Mouse (Mus musculus): ENCODE data around the gene Lbhd2. TPM values are rescaled to one million over a fixed set of nuclear protein-coding genes. Genes with fewer than 3 reads are reported as not detected.

Gene Lbhd2
- polyA plus RNA-seq, 1 experiment from 2014 or later, result not detected

DNA sequence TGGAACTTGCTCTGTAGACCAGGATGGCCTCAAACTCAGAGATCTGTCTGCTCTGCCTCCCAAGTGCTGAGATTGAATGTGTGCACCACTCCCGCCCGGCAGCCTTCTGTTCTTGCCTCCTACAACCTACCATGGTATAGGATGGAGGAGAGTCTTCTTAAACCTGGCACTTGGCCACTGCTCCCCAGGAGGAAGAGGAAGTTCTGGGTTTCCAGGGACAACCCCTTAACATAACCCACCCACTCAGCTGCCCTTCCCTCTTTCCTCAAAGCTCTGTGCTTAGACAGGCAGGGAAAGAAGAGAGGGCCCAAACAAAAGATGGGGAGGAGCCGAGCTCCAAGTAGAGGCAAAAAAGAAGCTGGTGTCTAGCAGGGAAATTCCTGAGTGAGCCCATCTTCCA, 34.9 kb downstream of the Lbhd2 start:
- Histone ChIP-seq H3K4me2 (ENCODE audit: low read depth, low read length, severe bottlenecking) (no peak overlapping the region), H3K27ac (ENCODE audit: low read depth, low read length) (no peak overlapping the region), H3K4me3 (ENCODE audit: low read depth, low read length) (no peak overlapping the region), H3K9ac (ENCODE audit: low read length) (no peak overlapping the region), H3K9me3 (ENCODE audit: control insufficient read depth, low read length) (no peaks in the 10 kb centered on the region), H3K27me3 (ENCODE audit: control insufficient read depth, insufficient read depth, low read length) (peaks cover 50% of the 10 kb centered on the region), H3K36me3 (ENCODE audit: control insufficient read depth, insufficient read depth, low read length) (no peaks in the 10 kb centered on the region), H3K4me1 (replicated peaks; ENCODE audit: control insufficient read depth, insufficient read depth, low read length) (peaks cover 10% of the 10 kb centered on the region)
- ATAC-seq (replicated peaks; ENCODE audit: low FRiP score), result no peak
- DNase-seq (ENCODE audit: low spot score), result no peak
- 51% methylated on average over 3 of the region's 3 CpGs for WGBS

DNA sequence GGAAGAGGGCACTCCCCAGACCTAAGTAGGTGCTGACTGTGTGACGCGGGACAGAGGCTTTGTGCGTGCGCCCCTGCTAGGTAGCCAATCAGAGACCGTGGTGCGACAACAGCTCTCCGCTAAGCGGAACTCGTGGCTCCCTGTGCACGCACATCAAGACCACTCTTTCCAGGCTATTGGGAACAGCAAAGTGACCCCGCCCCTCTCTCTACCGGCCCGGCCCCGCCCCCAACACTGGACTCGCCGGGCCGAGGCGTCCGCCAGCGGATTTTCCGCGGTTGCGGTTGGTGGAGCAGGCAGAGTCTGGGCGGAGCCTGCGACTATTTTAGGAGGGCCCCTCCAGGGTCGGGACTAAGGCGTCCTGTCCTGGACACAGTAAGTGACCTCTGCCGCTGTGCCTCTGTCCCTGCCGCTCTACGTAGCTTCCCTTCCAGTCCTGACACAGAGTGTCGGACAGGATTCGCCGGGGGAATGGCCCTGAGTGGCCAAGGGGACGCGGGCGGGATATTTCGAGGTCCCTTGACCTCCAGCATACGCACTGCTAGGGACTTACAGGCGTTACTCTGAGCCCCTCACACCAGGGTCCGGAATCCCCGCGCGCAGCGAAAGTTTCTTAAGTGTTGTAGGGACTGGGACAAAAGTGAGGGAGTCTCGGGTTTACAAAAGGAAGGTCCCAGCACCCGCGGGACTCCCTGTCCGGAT, 35.9 kb downstream of the Lbhd2 start, which contains the start of gene Tnfaip2:
TSS of gene Tnfaip2 (plus strand) at position 161 of the 702 bp plus-strand sequence.
- H3K9ac ChIP-seq (ENCODE audit: low read length), result peak within 1 kb of the TSS; percentile 2; the same call in 1 of the 2 replicates
- H3K4me1 ChIP-seq (replicated peaks; ENCODE audit: control insufficient read depth, insufficient read depth, low read length), result peaks cover 12% of the 10 kb centered on the region
- DNase-seq (ENCODE audit: low spot score) (peak; percentile 87), ATAC-seq (replicated peaks; ENCODE audit: low FRiP score) (peak; percentile 86)
- peaks cover 59% of the 10 kb centered on the region for H3K27me3 ChIP-seq (ENCODE audit: control insufficient read depth, insufficient read depth, low read length)
- 1% methylated on average over 48 of the region's 48 CpGs for WGBS
- H3K4me2 ChIP-seq (ENCODE audit: low read depth, low read length, severe bottlenecking), result peak within 1 kb of the TSS; percentile 74
- peak within 1 kb of the TSS; percentile 37 for H3K4me3 ChIP-seq (ENCODE audit: low read depth, low read length)
- no peaks in the 10 kb centered on the region for H3K36me3 ChIP-seq (ENCODE audit: control insufficient read depth, insufficient read depth, low read length)
- H3K27ac ChIP-seq (ENCODE audit: low read depth, low read length), result no peak within 1 kb of the TSS
- no peaks in the 10 kb centered on the region for H3K9me3 ChIP-seq (ENCODE audit: control insufficient read depth, low read length)

GRCm38 (mm10) chr12:111443011-111443870, 36.6 kb downstream of the Lbhd2 start:
- H3K4me1 ChIP-seq (replicated peaks; ENCODE audit: control insufficient read depth, insufficient read depth, low read length), result peaks cover 12% of the 10 kb centered on the region

DNA sequence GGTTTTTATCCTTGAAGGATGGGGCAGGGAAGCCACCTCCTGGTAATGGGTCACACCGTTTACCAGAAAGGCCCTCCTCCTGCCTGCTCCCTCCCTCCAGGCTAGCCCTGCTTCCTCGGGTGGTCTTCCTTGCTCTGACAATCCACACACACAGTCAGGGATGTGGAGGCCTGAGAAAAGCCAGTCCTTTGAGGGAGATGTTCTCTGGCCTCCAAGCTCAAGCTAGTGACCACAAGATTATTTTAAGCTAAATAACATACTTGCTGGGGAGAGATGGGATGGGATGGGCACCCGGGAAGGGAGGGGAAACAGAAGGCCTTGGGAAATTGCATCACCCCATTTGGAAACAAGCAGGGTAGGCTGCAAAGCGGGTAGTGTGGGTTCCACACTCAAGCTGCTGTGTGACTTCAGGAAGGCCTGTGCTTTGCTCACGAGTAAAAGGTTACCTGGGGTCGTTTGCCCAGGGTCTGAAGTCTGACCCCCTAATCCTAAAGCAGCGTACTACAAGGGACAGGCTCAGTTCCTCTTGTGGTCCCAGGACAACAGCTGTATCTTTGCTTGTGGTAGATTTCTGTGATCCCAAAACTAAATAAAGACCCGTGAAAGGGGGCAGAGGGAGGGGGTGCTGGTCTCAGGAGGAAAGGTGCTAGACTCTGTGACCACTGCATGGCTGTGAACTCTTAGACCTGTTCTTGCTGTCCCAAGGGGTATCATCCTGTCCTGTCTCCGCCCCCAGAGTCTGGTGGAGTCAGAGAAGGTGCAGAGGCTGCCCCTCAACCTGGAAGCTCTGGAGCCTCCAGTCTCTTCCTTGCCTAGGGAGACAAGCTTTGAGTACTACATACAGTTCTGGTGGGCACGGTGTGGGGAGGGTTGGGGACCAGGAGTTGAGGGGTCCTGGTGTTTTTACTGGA, 37.6 kb downstream of the Lbhd2 start:
- Histone ChIP-seq H3K4me3 (ENCODE audit: low read depth, low read length) (no peak overlapping the region), H3K27me3 (ENCODE audit: control insufficient read depth, insufficient read depth, low read length) (peaks cover 76% of the 10 kb centered on the region), H3K4me2 (ENCODE audit: low read depth, low read length, severe bottlenecking) (no peak overlapping the region), H3K27ac (ENCODE audit: low read depth, low read length) (no peak overlapping the region), H3K4me1 (replicated peaks; ENCODE audit: control insufficient read depth, insufficient read depth, low read length) (peaks cover 12% of the 10 kb centered on the region), H3K36me3 (ENCODE audit: control insufficient read depth, insufficient read depth, low read length) (no peaks in the 10 kb centered on the region), H3K9ac (ENCODE audit: low read length) (no peak overlapping the region), H3K9me3 (ENCODE audit: control insufficient read depth, low read length) (no peaks in the 10 kb centered on the region)
- DNase-seq (ENCODE audit: low spot score) (no peak), ATAC-seq (replicated peaks; ENCODE audit: low FRiP score) (no peak)
- WGBS, result 18% methylated on average over 10 of the region's 10 CpGs

More at GRCm38 (mm10) chr12:111443011-111443870, 36.6 kb downstream of the Lbhd2 start:
- H3K4me2 ChIP-seq (ENCODE audit: low read depth, low read length, severe bottlenecking), result peak overlapping the region; percentile 74
- DNase-seq (ENCODE audit: low spot score) (no peak), ATAC-seq (replicated peaks; ENCODE audit: low FRiP score) (no peak)
- H3K27me3 ChIP-seq (ENCODE audit: control insufficient read depth, insufficient read depth, low read length), result peaks cover 67% of the 10 kb centered on the region
- WGBS, result 12% methylated on average over 15 of the region's 15 CpGs
- H3K9me3 ChIP-seq (ENCODE audit: control insufficient read depth, low read length), result no peaks in the 10 kb centered on the region
- peak overlapping the region; percentile 2; the same call in 1 of the 2 replicates for H3K9ac ChIP-seq (ENCODE audit: low read length)
- H3K36me3 ChIP-seq (ENCODE audit: control insufficient read depth, insufficient read depth, low read length), result no peaks in the 10 kb centered on the region
- H3K4me3 ChIP-seq (ENCODE audit: low read depth, low read length), result peak overlapping the region; percentile 37
- H3K27ac ChIP-seq (ENCODE audit: low read depth, low read length), result no peak overlapping the region

- ATAC-seq (replicated peaks; ENCODE audit: low FRiP score) (no peak), DNase-seq (ENCODE audit: low spot score) (no peak)
- H3K9me3 ChIP-seq (ENCODE audit: control insufficient read depth, low read length), result no peaks in the 10 kb centered on the region
- no peak overlapping the region for H3K27ac ChIP-seq (ENCODE audit: low read depth, low read length)
- H3K9ac ChIP-seq (ENCODE audit: low read length), result no peak overlapping the region
- peaks cover 12% of the 10 kb centered on the region for H3K4me1 ChIP-seq (replicated peaks; ENCODE audit: control insufficient read depth, insufficient read depth, low read length)
- H3K27me3 ChIP-seq (ENCODE audit: control insufficient read depth, insufficient read depth, low read length), result peaks cover 88% of the 10 kb centered on the region
- H3K4me3 ChIP-seq (ENCODE audit: low read depth, low read length), result 0 out of 2 replicates have a peak overlapping the region, but pooled peaks have one; percentile 9
- WGBS, result 2% methylated on average over 52 of the region's 52 CpGs
- peak overlapping the region; percentile 33; the same call in 1 of the 2 replicates for H3K4me2 ChIP-seq (ENCODE audit: low read depth, low read length, severe bottlenecking)
- no peaks in the 10 kb centered on the region for H3K36me3 ChIP-seq (ENCODE audit: control insufficient read depth, insufficient read depth, low read length)
Measured at GRCm38 (mm10) chr12:111445161-111445889, 38.7 kb downstream of the Lbhd2 start.

DNA sequence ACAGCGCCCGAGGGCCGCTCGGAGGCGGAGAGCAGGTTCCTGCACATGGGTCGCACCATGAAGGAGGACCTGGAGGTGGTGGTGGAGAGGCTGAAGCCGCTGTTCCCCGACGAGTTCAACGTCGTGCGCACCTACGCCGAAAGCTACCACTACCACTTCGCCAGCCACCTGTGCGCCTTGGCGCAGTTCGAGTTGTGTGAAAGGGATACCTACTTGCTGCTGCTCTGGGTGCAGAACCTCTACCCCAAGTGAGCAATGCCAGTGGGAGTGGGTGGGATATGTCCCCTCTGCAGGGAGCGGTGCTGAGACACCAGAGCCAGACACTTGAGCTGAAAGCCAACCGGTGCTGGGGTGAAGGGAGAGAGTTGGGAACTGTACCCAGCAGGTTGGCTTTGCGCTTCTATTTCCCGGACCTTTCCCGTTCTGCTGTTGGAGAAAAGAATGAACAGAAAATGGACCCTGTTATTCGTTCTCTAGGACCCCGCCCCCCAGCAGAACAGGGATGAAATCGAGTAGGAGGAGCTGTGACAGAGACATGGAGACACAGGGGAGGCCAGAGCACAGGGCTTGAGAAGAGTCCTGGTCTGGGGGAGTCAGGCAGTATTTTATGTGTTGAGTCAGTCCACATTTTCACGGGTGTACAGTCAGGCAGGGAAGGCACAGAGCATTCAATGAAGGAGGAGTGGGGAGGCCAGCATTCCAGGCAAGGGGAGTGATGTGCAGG, 39.4 kb downstream of the Lbhd2 start:
- DNase-seq (ENCODE audit: low spot score) (no peak), ATAC-seq (replicated peaks; ENCODE audit: low FRiP score) (no peak)
- no peak overlapping the region for H3K9ac ChIP-seq (ENCODE audit: low read length)
- WGBS, result 3% methylated on average over 27 of the region's 27 CpGs
- H3K4me1 ChIP-seq (replicated peaks; ENCODE audit: control insufficient read depth, insufficient read depth, low read length), result peaks cover 12% of the 10 kb centered on the region
- H3K4me3 ChIP-seq (ENCODE audit: low read depth, low read length), result 0 out of 2 replicates have a peak overlapping the region, but pooled peaks have one; percentile 9
- H3K9me3 ChIP-seq (ENCODE audit: control insufficient read depth, low read length), result no peaks in the 10 kb centered on the region
- H3K4me2 ChIP-seq (ENCODE audit: low read depth, low read length, severe bottlenecking), result peak overlapping the region; percentile 33; the same call in 1 of the 2 replicates
- peaks cover 90% of the 10 kb centered on the region for H3K27me3 ChIP-seq (ENCODE audit: control insufficient read depth, insufficient read depth, low read length)
- H3K27ac ChIP-seq (ENCODE audit: low read depth, low read length), result no peak overlapping the region
- no peaks in the 10 kb centered on the region for H3K36me3 ChIP-seq (ENCODE audit: control insufficient read depth, insufficient read depth, low read length)

GRCm38 (mm10) chr12:111446745-111447144, 40.1 kb downstream of the Lbhd2 start:
- ATAC-seq (replicated peaks; ENCODE audit: low FRiP score) (no peak), DNase-seq (ENCODE audit: low spot score) (no peak)
- Histone ChIP-seq H3K4me2 (ENCODE audit: low read depth, low read length, severe bottlenecking) (no peak overlapping the region), H3K4me3 (ENCODE audit: low read depth, low read length) (no peak overlapping the region), H3K9ac (ENCODE audit: low read length) (no peak overlapping the region), H3K4me1 (replicated peaks; ENCODE audit: control insufficient read depth, insufficient read depth, low read length) (peaks cover 12% of the 10 kb centered on the region), H3K36me3 (ENCODE audit: control insufficient read depth, insufficient read depth, low read length) (no peaks in the 10 kb centered on the region), H3K27me3 (ENCODE audit: control insufficient read depth, insufficient read depth, low read length) (peaks cover 92% of the 10 kb centered on the region), H3K27ac (ENCODE audit: low read depth, low read length) (no peak overlapping the region), H3K9me3 (ENCODE audit: control insufficient read depth, low read length) (no peaks in the 10 kb centered on the region)
- WGBS, result 11% methylated on average over 5 of the region's 5 CpGs
